Mouse (Mus musculus): ENCODE data around the gene 2010106E10Rik. TPM values are rescaled to one million over a fixed set of nuclear protein-coding genes. Genes with fewer than 3 reads are reported as not detected.

Gene 2010106E10Rik
- polyA plus RNA-seq, 1 experiment from 2014 or later: not detected

Other genes with a start within 250 kb of the 2010106E10Rik start
- 59.9 and 76.0 TPM in 2 replicates for gene Apool, start 183.9 kb upstream of the 2010106E10Rik start, polyA plus RNA-seq (2014; fragmentation: Nextera tagmentation; extraction: Ambion mirVana)
- not detected in 2 replicates for gene Satl1, start 88.5 kb upstream of the 2010106E10Rik start, polyA plus RNA-seq (2014; fragmentation: Nextera tagmentation; extraction: Ambion mirVana)
- gene Zfp711, start 105.3 kb downstream of the 2010106E10Rik start, polyA plus RNA-seq (2014; fragmentation: Nextera tagmentation; extraction: Ambion mirVana): 10.6 and 15.5 TPM in 2 replicates
- gene Pof1b, start 203.4 kb downstream of the 2010106E10Rik start, polyA plus RNA-seq (2014; fragmentation: Nextera tagmentation; extraction: Ambion mirVana): 0.20 and 0.21 TPM in 2 replicates

Data from kidney, embryonic 14.5 days (tissue).